Mouse (Mus musculus) stomach, postnatal 0 days (tissue): ENCODE data around the gene Mpped1. TPM values are rescaled to one million over a fixed set of nuclear protein-coding genes. Genes with fewer than 3 reads are reported as not detected.

Experiments
- ATAC-seq: fragments of 200-750 bp; cut with Nextera tagmentation; 2 replicates; pipeline ENCODE4 v1.8.0; 2017; ENCODE audit not compliant: low FRiP score, low TSS enrichment
- DNase-seq: peaks from one replicate; pipeline ENCODE4 v3.0.0-alpha.2; 2016; ENCODE audit warnings: low spot score
- H3K27ac ChIP-seq: fragments of 300-500 bp; sonication (generic); replicated peaks from 2 replicates; pipeline ENCODE4 v1.5.1; 2014; ENCODE audit warnings: mild to moderate bottlenecking, control low read depth
- H3K27me3 ChIP-seq: fragments of 300-500 bp; sonication (generic); 2 replicates; pipeline ENCODE4 v1.6.1; 2014; ENCODE audit warnings: low read length; ENCODE audit not compliant: control insufficient read depth, insufficient read depth
- H3K36me3 ChIP-seq: fragments of 300-500 bp; sonication (generic); 2 replicates; pipeline ENCODE4 v1.6.1; 2014; ENCODE audit warnings: low read length, mixed read lengths; ENCODE audit not compliant: control insufficient read depth, insufficient read depth
- H3K4me1 ChIP-seq: fragments of 300-500 bp; sonication (generic); replicated peaks from 2 replicates; pipeline ENCODE4 v1.6.1; 2014; ENCODE audit warnings: antibody characterized with exemption; ENCODE audit not compliant: control insufficient read depth, insufficient read depth
- H3K4me2 ChIP-seq: fragments of 300-500 bp; sonication (generic); replicated peaks from 2 replicates; pipeline ENCODE4 v1.6.1; 2014; ENCODE audit warnings: low read depth, mild to moderate bottlenecking, control low read depth, moderate library complexity
- H3K4me3 ChIP-seq: fragments of 300-500 bp; sonication (generic); 2 replicates; pipeline ENCODE4 v1.5.1; 2014; ENCODE audit warnings: low read depth, low read length, control low read depth
- H3K9ac ChIP-seq: fragments of 300-500 bp; sonication (generic); 2 replicates; pipeline ENCODE4 v1.6.1; 2014; ENCODE audit warnings: mild to moderate bottlenecking, low read length, control low read depth, mixed read lengths
- H3K9me3 ChIP-seq: fragments of 300-500 bp; sonication (generic); 2 replicates; pipeline ENCODE4 v1.6.1; 2016; ENCODE audit warnings: low read length; ENCODE audit not compliant: control insufficient read depth
- CTCF ChIP-seq: IDR thresholded peaks from 2 replicates; pipeline ENCODE4 v1.5.1; 2016; ENCODE audit warnings: antibody characterized with exemption, low read depth, mild to moderate bottlenecking, moderate library complexity
- EP300 ChIP-seq: optimal IDR thresholded peaks from 2 replicates; pipeline ENCODE3; 2016; ENCODE audit warnings: antibody characterized with exemption
- WGBS: fragments of 180-500 bp; shearing (Covaris S2); extraction: QIAGEN DNeasy Blood & Tissue Kit; methylation state at CpG from one replicate; pipeline ENCODE4 v1.1.7; 2014; 5-methylcytosine and 5-hydroxymethylcytosine counted together
- polyA plus RNA-seq: library from polyadenylated mRNA; unstranded; fragments of >200 nt; fragmentation: Nextera tagmentation; extraction: Ambion mirVana; gene quantifications from 2 replicates; pipeline ENCODE4 v1.2.1, GENCODE M21; 2015

Gene Mpped1
- polyA plus RNA-seq, 1 experiment from 2014 or later: 0.08 TPM

- no peaks in the 10 kb centered on the region for H3K36me3 ChIP-seq
- H3K4me3 ChIP-seq: no peak overlapping the region
- H3K4me2 ChIP-seq: no peak overlapping the region
- no peak for DNase-seq
- H3K9ac ChIP-seq: no peak overlapping the region
- TF ChIP-seq CTCF (no peak), EP300 (no peak)
- H3K27me3 ChIP-seq: peaks cover 7% of the 10 kb centered on the region; the same call in 1 of the 2 replicates
- WGBS: 80% methylated on average over 11 of the region's 11 CpGs
- no peaks in the 10 kb centered on the region for H3K4me1 ChIP-seq
- H3K9me3 ChIP-seq: no peaks in the 10 kb centered on the region
- no peak overlapping the region for H3K27ac ChIP-seq
- no peak for ATAC-seq
Measured at GRCm38 (mm10) chr15:83781304-83781703, 2.0 kb downstream of the Mpped1 start.

DNA sequence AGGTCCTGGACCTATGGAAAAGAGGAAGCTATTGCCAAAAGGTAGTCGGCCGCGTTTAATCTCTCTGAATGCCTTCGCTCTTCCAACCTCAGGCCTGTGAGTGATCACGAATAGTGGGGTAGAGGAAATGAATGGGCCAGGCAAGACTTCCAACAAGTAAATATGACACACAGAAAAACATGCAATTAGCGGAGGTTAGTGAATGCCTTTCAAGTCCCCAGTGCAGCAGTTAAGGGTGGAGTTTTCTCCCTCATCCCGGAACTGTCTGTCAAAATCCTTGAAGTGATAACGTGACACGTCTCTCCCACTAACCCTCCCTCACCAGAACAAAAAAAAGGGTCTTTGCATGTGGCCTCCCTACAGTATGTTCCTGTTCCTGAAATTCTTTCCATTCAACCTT, 3.0 kb downstream of the Mpped1 start:
- H3K4me3 ChIP-seq: no peak overlapping the region
- ATAC-seq (no peak), DNase-seq (no peak)
- H3K27me3 ChIP-seq: peaks cover 7% of the 10 kb centered on the region; the same call in 1 of the 2 replicates
- 59% methylated on average over 9 of the region's 9 CpGs for WGBS
- no peaks in the 10 kb centered on the region for H3K9me3 ChIP-seq
- H3K4me2 ChIP-seq: no peak overlapping the region
- no peak overlapping the region for H3K9ac ChIP-seq
- no peak overlapping the region for H3K27ac ChIP-seq
- H3K4me1 ChIP-seq: no peaks in the 10 kb centered on the region
- no peak for TF ChIP-seq CTCF
- TF ChIP-seq EP300: no peak
- H3K36me3 ChIP-seq: no peaks in the 10 kb centered on the region

- TF ChIP-seq EP300 (no peak), CTCF (no peak)
- no peak for ATAC-seq
- no peak for DNase-seq
- Histone ChIP-seq H3K9me3 (no peaks in the 10 kb centered on the region), H3K27ac (no peak overlapping the region), H3K4me3 (no peak overlapping the region), H3K9ac (no peak overlapping the region), H3K27me3 (peaks cover 4% of the 10 kb centered on the region; the same call in 1 of the 2 replicates), H3K4me2 (no peak overlapping the region), H3K4me1 (no peaks in the 10 kb centered on the region), H3K36me3 (no peaks in the 10 kb centered on the region)
- WGBS: 67% methylated on average over 9 of the region's 9 CpGs
Measured at GRCm38 (mm10) chr15:83784772-83785171, 5.5 kb downstream of the Mpped1 start.

DNA sequence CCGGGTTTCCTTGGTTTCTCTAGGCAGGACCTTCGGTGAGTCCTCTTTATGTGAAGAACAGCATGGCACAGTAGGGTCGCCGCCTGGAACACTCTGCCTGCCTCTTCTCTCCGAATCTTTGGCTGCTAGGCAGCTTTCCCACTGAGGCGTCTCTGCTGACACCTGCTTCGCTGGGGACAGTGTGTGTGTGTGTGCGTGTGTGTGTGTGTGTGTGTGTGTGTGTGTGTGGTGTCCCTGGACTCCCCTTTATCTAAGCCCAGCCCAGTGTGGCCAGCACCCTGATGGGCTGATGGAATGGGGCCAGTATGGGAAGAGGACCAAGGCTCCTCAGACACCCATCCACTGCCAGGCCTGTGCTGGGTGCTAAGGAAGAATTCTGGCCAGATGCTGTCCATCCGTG, 9.8 kb downstream of the Mpped1 start:
- TF ChIP-seq EP300 (no peak), CTCF (no peak)
- no peak overlapping the region for H3K9ac ChIP-seq
- H3K36me3 ChIP-seq: no peaks in the 10 kb centered on the region
- H3K4me2 ChIP-seq: no peak overlapping the region
- no peak overlapping the region for H3K4me3 ChIP-seq
- WGBS: 67% methylated on average over 9 of the region's 9 CpGs
- no peak overlapping the region for H3K27ac ChIP-seq
- DNase-seq (no peak), ATAC-seq (no peak)
- no peaks in the 10 kb centered on the region for H3K9me3 ChIP-seq
- H3K27me3 ChIP-seq: no peaks in the 10 kb centered on the region
- no peaks in the 10 kb centered on the region for H3K4me1 ChIP-seq

DNA sequence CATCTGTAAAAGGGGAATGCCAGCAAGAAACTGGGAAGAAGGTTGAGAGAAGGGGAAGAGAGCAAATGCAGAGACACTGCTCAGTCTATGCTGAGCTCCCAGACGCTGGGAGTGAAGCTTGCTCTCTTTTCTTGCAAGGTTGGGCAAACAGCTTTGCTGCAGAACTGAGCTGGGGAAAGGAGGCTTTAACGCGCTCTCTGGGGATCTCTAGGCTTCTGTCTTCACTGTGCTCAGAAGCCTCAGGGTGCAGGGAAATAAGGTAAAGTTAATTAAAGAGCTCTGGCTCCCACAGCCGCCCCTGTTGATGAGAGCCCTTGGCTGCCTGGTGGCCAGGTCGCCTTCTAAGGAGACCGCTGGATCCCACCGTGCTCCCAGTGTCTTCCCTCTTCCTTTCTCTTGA, 17.7 kb downstream of the Mpped1 start:
- Histone ChIP-seq H3K4me1 (no peaks in the 10 kb centered on the region), H3K27me3 (no peaks in the 10 kb centered on the region), H3K36me3 (no peaks in the 10 kb centered on the region), H3K4me3 (no peak overlapping the region), H3K9me3 (no peaks in the 10 kb centered on the region), H3K27ac (no peak overlapping the region), H3K9ac (no peak overlapping the region), H3K4me2 (no peak overlapping the region)
- ATAC-seq (no peak), DNase-seq (no peak)
- no peak for TF ChIP-seq EP300
- no peak for TF ChIP-seq CTCF
- 63% methylated on average over 7 of the region's 7 CpGs for WGBS

- Histone ChIP-seq H3K4me3 (no peak overlapping the region), H3K27ac (no peak overlapping the region), H3K4me1 (no peaks in the 10 kb centered on the region), H3K9me3 (no peaks in the 10 kb centered on the region), H3K4me2 (no peak overlapping the region), H3K27me3 (no peaks in the 10 kb centered on the region), H3K9ac (no peak overlapping the region), H3K36me3 (no peaks in the 10 kb centered on the region)
- ATAC-seq (no peak), DNase-seq (no peak)
- WGBS: 80% methylated on average over 11 of the region's 11 CpGs
- no peak for TF ChIP-seq EP300
- no peak for TF ChIP-seq CTCF
Measured at GRCm38 (mm10) chr15:83798964-83799363, 19.7 kb downstream of the Mpped1 start.
